Mouse (Mus musculus) brain, embryonic 14.5 days (tissue): Measurements from ENCODE around the gene Vps18.

Source experiments
- CTCF ChIP-seq: fragments of 200-500 bp; IDR thresholded peaks from 2 replicates; pipeline ENCODE4 v1.5.1; 2012; ENCODE audit warnings: inconsistent platforms, mild to moderate bottlenecking, moderate library complexity, borderline replicate concordance; ENCODE audit not compliant: insufficient read depth, insufficient read length; ENCODE audit errors: extremely low read depth
- POLR2A ChIP-seq: fragments of 200-500 bp; IDR thresholded peaks from 2 replicates; pipeline ENCODE4 v1.6.1; 2012; ENCODE audit warnings: mild to moderate bottlenecking, inconsistent platforms, borderline replicate concordance; ENCODE audit not compliant: poor library complexity, insufficient read depth, insufficient read length, severe bottlenecking; ENCODE audit errors: extremely low read depth

GRCm38 (mm10) chr2:119327942-119328526, 39.5 kb downstream of the Vps18 start:
- no peak for TF ChIP-seq CTCF
- no peak for TF ChIP-seq POLR2A
